Mouse (Mus musculus): ENCODE data around the gene Cops3. TPM values are rescaled to one million over a fixed set of nuclear protein-coding genes. Genes with fewer than 3 reads are reported as not detected.

The Cops3 gene
- 65.7 TPM for polyA plus RNA-seq (2012; fragmentation: generic; extraction: Trizol)

DNA sequence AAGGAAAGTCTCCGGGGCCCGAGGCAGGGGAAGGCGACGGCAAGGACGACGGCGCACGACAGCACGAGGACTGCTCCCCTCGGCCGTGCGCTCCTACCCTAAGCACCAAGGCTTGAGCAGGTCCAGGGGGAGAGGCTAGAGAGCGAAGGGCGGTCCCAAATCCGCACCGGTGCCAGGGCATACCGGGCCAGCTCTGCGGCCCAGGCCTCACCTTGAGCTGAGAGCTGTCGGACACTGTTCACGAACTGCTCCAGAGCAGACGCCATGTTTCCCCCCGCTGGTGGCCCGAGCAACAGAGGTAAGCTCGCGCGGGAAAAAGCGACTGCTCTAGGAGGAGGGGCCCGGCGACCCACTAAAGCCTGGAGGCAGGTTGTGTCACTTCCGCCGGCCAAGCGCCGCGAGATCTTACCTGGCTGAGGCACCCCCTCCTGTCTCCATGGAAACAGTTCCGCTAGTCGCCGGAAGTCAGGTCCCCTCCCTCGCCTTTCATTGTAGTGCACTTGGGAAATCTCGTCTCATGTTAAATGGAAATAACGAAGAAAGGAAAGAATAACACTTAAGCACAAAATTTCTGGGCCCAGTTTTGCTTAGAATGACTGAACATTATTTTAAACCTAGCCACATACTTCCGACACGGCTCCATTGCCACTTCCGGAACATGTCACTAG, at the start of gene Cops3:
TSS of gene Cops3 (minus strand) at position 380 of the 668 bp plus-strand sequence.
- H3K4me3 ChIP-seq, result peak within 1 kb of the TSS; percentile 90
- TF ChIP-seq MYOD1 (IDR thresholded peaks at IDR 0.05; ENCODE audit: control insufficient read depth in 1 of 3, insufficient read length in 2 of 3, low read depth in 2 of 3) (no peak), POLR2A (IDR thresholded peaks at IDR 0.05; ENCODE audit: insufficient read length, low read depth) (peak; percentile 69), POLR2AphosphoS2 (IDR thresholded peaks at IDR 0.05; ENCODE audit: insufficient read length, low read depth) (peak; percentile 74)
- H3K36me3 ChIP-seq (ENCODE audit: control insufficient read depth, insufficient read depth), result peaks cover 10% of the 10 kb centered on the region
- peaks cover 33% of the 10 kb centered on the region for H3K79me2 ChIP-seq (ENCODE audit: control insufficient read depth, insufficient read depth)
- peak within 1 kb of the TSS; percentile 62 for H3ac ChIP-seq (ENCODE audit: control insufficient read depth, insufficient read length)
- H3K27me3 ChIP-seq (ENCODE audit: control insufficient read depth, insufficient read depth, insufficient read length), result no peaks in the 10 kb centered on the region
- peak within 1 kb of the TSS; percentile 100 for H3K4me2 ChIP-seq (ENCODE audit: low read depth)

DNA sequence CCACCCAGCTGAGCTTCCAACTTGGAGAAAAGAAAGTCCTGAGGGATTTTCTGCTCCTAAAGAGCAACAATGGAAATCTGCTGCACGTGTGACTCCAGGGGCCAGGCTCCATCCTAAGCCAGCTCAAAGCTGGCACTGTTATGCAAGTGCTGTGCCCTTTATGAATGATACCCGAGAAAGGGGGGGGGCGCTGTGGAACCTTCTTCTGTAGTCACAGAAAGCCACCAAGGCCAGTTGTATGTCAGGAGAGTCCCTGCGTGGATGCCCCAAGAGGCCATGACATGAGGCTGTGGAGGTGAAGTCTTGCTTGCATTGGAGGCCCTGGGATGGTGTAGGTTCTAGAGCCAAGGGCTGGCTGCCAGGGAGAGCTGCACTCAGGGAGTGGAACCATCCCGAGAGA, 48.5 kb upstream of the Cops3 start:
- Histone ChIP-seq H3K79me2 (ENCODE audit: control insufficient read depth, insufficient read depth) (no peaks in the 10 kb centered on the region), H3K4me2 (ENCODE audit: low read depth) (no peak overlapping the region), H3K36me3 (ENCODE audit: control insufficient read depth, insufficient read depth) (no peaks in the 10 kb centered on the region), H3ac (ENCODE audit: control insufficient read depth, insufficient read length) (no peak overlapping the region), H3K4me3 (no peak overlapping the region), H3K27me3 (ENCODE audit: control insufficient read depth, insufficient read depth, insufficient read length) (no peaks in the 10 kb centered on the region)
- no peak for TF ChIP-seq REST (IDR thresholded peaks at IDR 0.05; ENCODE audit: insufficient read depth, insufficient read length)
- TF ChIP-seq E2F4 (IDR thresholded peaks at IDR 0.05; ENCODE audit: insufficient read depth), result no peak
- TF ChIP-seq POLR2AphosphoS2 (IDR thresholded peaks at IDR 0.05; ENCODE audit: insufficient read length, low read depth), result no peak
- TF ChIP-seq MAX (IDR thresholded peaks at IDR 0.05; ENCODE audit: low read depth), result no peak
- no peak for TF ChIP-seq CEBPB (IDR thresholded peaks at IDR 0.05; ENCODE audit: insufficient read depth, poor library complexity, severe bottlenecking)
- TF ChIP-seq MYOG (IDR thresholded peaks at IDR 0.05; ENCODE audit: control insufficient read depth in 1 of 3, insufficient read depth in 1 of 3, insufficient read length in 2 of 3, low read depth in 2 of 3), result no peak
- no peak for TF ChIP-seq MYOD1 (IDR thresholded peaks at IDR 0.05; ENCODE audit: control insufficient read depth in 1 of 3, insufficient read length in 2 of 3, low read depth in 2 of 3)
- TF ChIP-seq SRF (IDR thresholded peaks at IDR 0.05; ENCODE audit: control insufficient read depth, insufficient read length, low read depth), result no peak
- no peak for TF ChIP-seq POLR2A (IDR thresholded peaks at IDR 0.05; ENCODE audit: insufficient read length, low read depth)

DNA sequence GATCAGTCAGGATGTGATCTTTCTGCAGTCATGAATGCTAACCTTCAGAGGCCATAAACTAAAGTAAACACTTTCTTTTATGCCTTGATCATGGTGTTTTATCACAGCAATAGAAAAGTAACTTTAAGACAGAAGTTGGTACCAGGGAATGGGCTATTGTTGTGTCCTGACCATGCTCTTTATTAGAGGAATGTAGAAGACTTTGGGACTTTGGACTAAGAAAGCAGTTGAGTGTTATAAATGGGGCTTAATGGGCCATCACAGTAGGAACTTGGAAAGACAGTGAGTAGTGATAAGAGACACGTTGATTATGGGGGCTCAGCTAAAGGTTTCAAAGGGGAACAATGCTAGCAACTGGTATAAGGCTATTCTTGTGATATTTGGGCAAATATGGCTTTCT, 47.3 kb upstream of the Cops3 start:
- Histone ChIP-seq H3K79me2 (ENCODE audit: control insufficient read depth, insufficient read depth) (no peaks in the 10 kb centered on the region), H3ac (ENCODE audit: control insufficient read depth, insufficient read length) (no peak overlapping the region), H3K4me3 (no peak overlapping the region), H3K27me3 (ENCODE audit: control insufficient read depth, insufficient read depth, insufficient read length) (no peaks in the 10 kb centered on the region), H3K4me2 (ENCODE audit: low read depth) (no peak overlapping the region), H3K36me3 (ENCODE audit: control insufficient read depth, insufficient read depth) (no peaks in the 10 kb centered on the region)
- no peak for TF ChIP-seq REST (IDR thresholded peaks at IDR 0.05; ENCODE audit: insufficient read depth, insufficient read length)
- no peak for TF ChIP-seq POLR2A (IDR thresholded peaks at IDR 0.05; ENCODE audit: insufficient read length, low read depth)
- no peak for TF ChIP-seq USF1 (IDR thresholded peaks at IDR 0.05; ENCODE audit: low read depth)
- TF ChIP-seq E2F4 (IDR thresholded peaks at IDR 0.05; ENCODE audit: insufficient read depth), result no peak
- no peak for TF ChIP-seq MAX (IDR thresholded peaks at IDR 0.05; ENCODE audit: low read depth)
- TF ChIP-seq POLR2AphosphoS2 (IDR thresholded peaks at IDR 0.05; ENCODE audit: insufficient read length, low read depth), result no peak
- no peak for TF ChIP-seq TCF12 (IDR thresholded peaks at IDR 0.05; ENCODE audit: insufficient read depth, poor library complexity, severe bottlenecking)

DNA sequence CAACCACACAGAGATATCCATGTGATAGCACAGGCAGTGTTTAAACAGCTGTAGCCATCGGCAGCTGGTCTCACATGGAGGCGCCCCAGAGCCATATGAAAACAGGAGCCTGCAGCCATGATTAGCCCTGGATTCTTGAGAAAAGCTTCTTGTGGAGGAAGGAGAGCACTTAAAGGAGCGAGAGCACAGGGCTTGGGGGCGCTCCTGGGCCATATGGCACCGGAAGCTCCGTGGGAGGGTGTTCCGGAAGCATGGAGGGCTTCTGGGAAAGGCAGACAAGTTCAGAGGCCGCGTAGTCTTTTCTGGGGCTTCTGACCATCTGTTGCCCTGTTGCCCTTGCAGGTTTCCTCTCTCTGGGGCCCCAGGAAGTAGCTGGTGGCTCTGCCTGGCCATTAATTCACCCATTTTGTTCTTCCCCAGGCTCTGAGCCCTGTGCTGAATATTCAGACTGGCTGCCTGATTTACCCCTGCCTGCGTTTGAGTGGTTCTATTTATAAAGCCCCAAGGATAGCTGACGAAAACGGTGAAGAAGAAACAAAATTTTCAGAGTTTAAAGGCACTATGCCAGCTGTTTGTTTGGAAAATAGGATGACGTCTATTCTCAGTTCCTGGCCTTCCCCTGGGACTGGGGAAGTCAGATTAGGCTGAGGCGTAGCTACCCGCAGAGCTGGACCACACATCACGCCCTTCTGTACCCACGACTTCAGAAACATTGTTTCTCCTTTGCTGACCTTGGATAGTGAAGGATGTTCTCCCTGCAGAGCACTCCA, 45.8 kb upstream of the Cops3 start:
- Histone ChIP-seq H3K27me3 (ENCODE audit: control insufficient read depth, insufficient read depth, insufficient read length) (no peaks in the 10 kb centered on the region), H3ac (ENCODE audit: control insufficient read depth, insufficient read length) (no peak overlapping the region), H3K79me2 (ENCODE audit: control insufficient read depth, insufficient read depth) (no peaks in the 10 kb centered on the region), H3K4me2 (ENCODE audit: low read depth) (no peak overlapping the region), H3K36me3 (ENCODE audit: control insufficient read depth, insufficient read depth) (no peaks in the 10 kb centered on the region), H3K4me3 (no peak overlapping the region)
- no peak for TF ChIP-seq E2F4 (IDR thresholded peaks at IDR 0.05; ENCODE audit: insufficient read depth)
- no peak for TF ChIP-seq REST (IDR thresholded peaks at IDR 0.05; ENCODE audit: insufficient read depth, insufficient read length)
- no peak for TF ChIP-seq TCF12 (IDR thresholded peaks at IDR 0.05; ENCODE audit: insufficient read depth, poor library complexity, severe bottlenecking)
- no peak for TF ChIP-seq CEBPB (IDR thresholded peaks at IDR 0.05; ENCODE audit: insufficient read depth, poor library complexity, severe bottlenecking)
- TF ChIP-seq SRF (IDR thresholded peaks at IDR 0.05; ENCODE audit: control insufficient read depth, insufficient read length, low read depth), result no peak
- no peak for TF ChIP-seq USF1 (IDR thresholded peaks at IDR 0.05; ENCODE audit: low read depth)
- no peak for TF ChIP-seq POLR2A (IDR thresholded peaks at IDR 0.05; ENCODE audit: insufficient read length, low read depth)
- TF ChIP-seq POLR2AphosphoS2 (IDR thresholded peaks at IDR 0.05; ENCODE audit: insufficient read length, low read depth), result no peak
- TF ChIP-seq MAX (IDR thresholded peaks at IDR 0.05; ENCODE audit: low read depth), result no peak
- no peak for TF ChIP-seq TCF3 (IDR thresholded peaks at IDR 0.05; ENCODE audit: insufficient read length, low read depth)
- TF ChIP-seq MYOD1 (IDR thresholded peaks at IDR 0.05; ENCODE audit: control insufficient read depth in 1 of 3, insufficient read length in 2 of 3, low read depth in 2 of 3), result no peak
- no peak for TF ChIP-seq MYOG (IDR thresholded peaks at IDR 0.05; ENCODE audit: control insufficient read depth in 1 of 3, insufficient read depth in 1 of 3, insufficient read length in 2 of 3, low read depth in 2 of 3)

DNA sequence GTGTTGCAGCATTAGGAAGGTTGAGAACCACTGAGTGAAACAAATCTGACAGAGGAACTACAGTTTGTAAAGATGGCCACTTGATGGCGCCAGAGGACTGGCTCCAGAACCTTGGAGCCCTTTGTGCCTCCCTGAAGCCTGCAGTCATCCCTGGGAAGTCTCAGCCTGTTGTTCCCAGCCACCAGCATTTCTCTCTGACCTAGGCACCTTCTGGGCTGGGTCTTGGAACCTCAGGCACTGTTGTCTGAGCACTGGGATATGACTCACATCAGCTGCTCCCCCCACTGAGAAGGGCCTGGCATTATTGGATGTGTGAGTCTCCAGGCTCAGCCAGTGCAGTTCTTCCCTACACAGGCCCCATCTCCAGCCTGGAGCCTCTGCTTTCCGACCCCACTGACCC, 40.4 kb upstream of the Cops3 start:
- no peak overlapping the region for H3K4me2 ChIP-seq (ENCODE audit: low read depth)
- TF ChIP-seq TCF12 (IDR thresholded peaks at IDR 0.05; ENCODE audit: insufficient read depth, poor library complexity, severe bottlenecking) (no peak), USF1 (IDR thresholded peaks at IDR 0.05; ENCODE audit: low read depth) (no peak), POLR2A (IDR thresholded peaks at IDR 0.05; ENCODE audit: insufficient read length, low read depth) (no peak), MAX (IDR thresholded peaks at IDR 0.05; ENCODE audit: low read depth) (no peak), MYOD1 (IDR thresholded peaks at IDR 0.05; ENCODE audit: control insufficient read depth in 1 of 3, insufficient read length in 2 of 3, low read depth in 2 of 3) (no peak), SRF (IDR thresholded peaks at IDR 0.05; ENCODE audit: control insufficient read depth, insufficient read length, low read depth) (no peak), TCF3 (IDR thresholded peaks at IDR 0.05; ENCODE audit: insufficient read length, low read depth) (no peak), MYOG (IDR thresholded peaks at IDR 0.05; ENCODE audit: control insufficient read depth in 1 of 3, insufficient read depth in 1 of 3, insufficient read length in 2 of 3, low read depth in 2 of 3) (no peak), CEBPB (IDR thresholded peaks at IDR 0.05; ENCODE audit: insufficient read depth, poor library complexity, severe bottlenecking) (no peak), REST (IDR thresholded peaks at IDR 0.05; ENCODE audit: insufficient read depth, insufficient read length) (no peak), E2F4 (IDR thresholded peaks at IDR 0.05; ENCODE audit: insufficient read depth) (no peak), POLR2AphosphoS2 (IDR thresholded peaks at IDR 0.05; ENCODE audit: insufficient read length, low read depth) (no peak)

More for the DNA sequence above, 40.4 kb upstream of the Cops3 start:
- no peaks in the 10 kb centered on the region for H3K27me3 ChIP-seq (ENCODE audit: control insufficient read depth, insufficient read depth, insufficient read length)
- H3K36me3 ChIP-seq (ENCODE audit: control insufficient read depth, insufficient read depth), result peaks cover 10% of the 10 kb centered on the region
- H3K4me3 ChIP-seq, result no peak overlapping the region
- no peaks in the 10 kb centered on the region for H3K79me2 ChIP-seq (ENCODE audit: control insufficient read depth, insufficient read depth)
- H3ac ChIP-seq (ENCODE audit: control insufficient read depth, insufficient read length), result no peak overlapping the region

All from myocyte (in vitro differentiated cells).